Mouse (Mus musculus) 3134 (cell line): ENCODE results near the gene Cnot10.

ENCODE experiments used
- DNase-seq: peaks from one replicate; pipeline ENCODE4 v3.0.0-alpha.2; 2011; ENCODE audit warnings: low spot score; ENCODE audit not compliant: insufficient read length; ENCODE audit errors: extremely low read depth

Gene Cnot10

GRCm38 (mm10) chr9:114639839-114640646 is at the start of gene Cnot10:
Cnot10 (minus strand) TSS chr9:114640184.
- DNase-seq, result peak; percentile 99

GRCm38 (mm10) chr9:114688953-114689407 is 49.0 kb upstream of the Cnot10 start:
- no peak for DNase-seq

GRCm38 (mm10) chr9:114688252-114688952 is 48.4 kb upstream of the Cnot10 start, which contains the start of gene Dync1li1:
Dync1li1 (plus strand) TSS chr9:114688790.
- peak; percentile 96 for DNase-seq

GRCm38 (mm10) chr9:114687639-114688038 is 47.7 kb upstream of the Cnot10 start:
- DNase-seq, result no peak

GRCm38 (mm10) chr9:114686245-114686644 is 46.3 kb upstream of the Cnot10 start:
- no peak for DNase-seq

- no peak for DNase-seq
These were observed 42.2 kb upstream of the Cnot10 start for GRCm38 (mm10) chr9:114682193-114682592.

GRCm38 (mm10) chr9:114680531-114680930 is 40.5 kb upstream of the Cnot10 start:
- DNase-seq, result no peak

- no peak for DNase-seq
These were observed 40.0 kb upstream of the Cnot10 start for GRCm38 (mm10) chr9:114679944-114680343.

GRCm38 (mm10) chr9:114678576-114678975 is 38.6 kb upstream of the Cnot10 start:
- peak; percentile 55 for DNase-seq

GRCm38 (mm10) chr9:114673626-114674025 is 33.6 kb upstream of the Cnot10 start:
- no peak for DNase-seq

GRCm38 (mm10) chr9:114672703-114673561 is 32.9 kb upstream of the Cnot10 start:
- DNase-seq, result no peak

GRCm38 (mm10) chr9:114671946-114672345 is 32.0 kb upstream of the Cnot10 start:
- DNase-seq, result no peak

GRCm38 (mm10) chr9:114669011-114669410 is 29.0 kb upstream of the Cnot10 start:
- DNase-seq, result no peak

- DNase-seq, result no peak
These were observed 28.1 kb upstream of the Cnot10 start for GRCm38 (mm10) chr9:114668047-114668446.

GRCm38 (mm10) chr9:114666858-114667257 is 26.9 kb upstream of the Cnot10 start:
- no peak for DNase-seq

- no peak for DNase-seq
These were observed 23.8 kb upstream of the Cnot10 start for GRCm38 (mm10) chr9:114663782-114664181.

- DNase-seq, result no peak
These were observed 22.0 kb upstream of the Cnot10 start for GRCm38 (mm10) chr9:114661991-114662390.

GRCm38 (mm10) chr9:114660983-114661382 is 21.0 kb upstream of the Cnot10 start:
- no peak for DNase-seq

- DNase-seq, result no peak
These were observed 20.5 kb upstream of the Cnot10 start for GRCm38 (mm10) chr9:114660506-114660905.

GRCm38 (mm10) chr9:114656701-114657100 is 16.7 kb upstream of the Cnot10 start:
- DNase-seq, result no peak

GRCm38 (mm10) chr9:114655356-114655755 is 15.4 kb upstream of the Cnot10 start:
- no peak for DNase-seq
